Mouse (Mus musculus) heart, adult 2 months (tissue): ENCODE measurements around the gene Cisd1. TPM values are rescaled to one million over a fixed set of nuclear protein-coding genes. Genes with fewer than 3 reads are reported as not detected.

Source experiments
- DNase-seq, 2 experiments: peaks; one replicate each; pipeline ENCODE4 v3.0.0; 2021
- H3K27ac ChIP-seq: fragments of 200-600 bp; 2 replicates; pipeline ENCODE4 v1.8.1; 2022
- H3K27me3 ChIP-seq: fragments of 200-500 bp; 2 replicates; pipeline ENCODE4 v1.6.1; 2012; ENCODE audit warnings: mild to moderate bottlenecking, low read length, inconsistent platforms, mixed read lengths; ENCODE audit not compliant: control insufficient read depth, insufficient read depth
- H3K36me3 ChIP-seq: fragments of 200-500 bp; 2 replicates; pipeline ENCODE4 v1.6.1; 2012; ENCODE audit warnings: low read length, inconsistent platforms; ENCODE audit not compliant: control insufficient read depth, insufficient read depth
- H3K4me1 ChIP-seq: fragments of 200-500 bp; 2 replicates; pipeline ENCODE4 v1.6.1; 2011; ENCODE audit warnings: low read length; ENCODE audit not compliant: control insufficient read depth, insufficient read depth
- H3K4me3 ChIP-seq: fragments of 200-600 bp; 2 replicates; pipeline ENCODE4 v1.8.1; 2022
- H3K79me2 ChIP-seq: fragments of 200-500 bp; replicated peaks from 2 replicates; pipeline ENCODE4 v1.6.1; 2012; ENCODE audit warnings: mild to moderate bottlenecking, inconsistent platforms, low read length, moderate library complexity, mixed read lengths; ENCODE audit not compliant: control insufficient read depth, insufficient read depth
- H3K9ac ChIP-seq: fragments of 200-500 bp; 2 replicates; pipeline ENCODE4 v1.6.1; 2012; ENCODE audit warnings: low read depth, mild to moderate bottlenecking, control low read depth, inconsistent platforms, low read length, mixed read lengths
- CTCF ChIP-seq: fragments of 200-600 bp; IDR thresholded peaks from 2 replicates; pipeline ENCODE4 v1.8.1; 2022; ENCODE audit warnings: antibody characterized with exemption, mild to moderate bottlenecking, moderate library complexity
- EP300 ChIP-seq: fragments of 200-500 bp; IDR thresholded peaks from 2 replicates; pipeline ENCODE4 v1.6.1; 2011; ENCODE audit warnings: low read depth, low read length, control low read depth; ENCODE audit not compliant: insufficient read depth
- POLR2A ChIP-seq: fragments of 200-500 bp; IDR thresholded peaks from 2 replicates; pipeline ENCODE4 v1.6.1; 2011; ENCODE audit warnings: mild to moderate bottlenecking, low read depth, low read length, control low read depth; ENCODE audit not compliant: insufficient read depth
- WGBS: fragments of 180-500 bp; shearing (Covaris S2); methylation state at CpG from one replicate; pipeline ENCODE4 v1.1.7; 2018; 5-methylcytosine and 5-hydroxymethylcytosine counted together
- intact Hi-C: fragments of 180-260 bp; cut with DNase I; formaldehyde crosslinking; loops from one replicate; pipeline ENCODE4 v1.15.1; 2025
- polyA plus RNA-seq: library from polyadenylated mRNA; depleted of rRNA; stranded (reverse); fragments of >200 nt; gene quantifications from 2 replicates; pipeline ENCODE4 v1.2.3, GENCODE M21; 2012
- total RNA-seq, 2 experiments: library from RNA; stranded (reverse); gene quantifications; 2 replicates each; pipeline ENCODE4 v1.2.3; 2021

The Cisd1 gene
- total and polyA plus RNA-seq, 3 experiments, result 203 to 338 (median 295) TPM

DNA sequence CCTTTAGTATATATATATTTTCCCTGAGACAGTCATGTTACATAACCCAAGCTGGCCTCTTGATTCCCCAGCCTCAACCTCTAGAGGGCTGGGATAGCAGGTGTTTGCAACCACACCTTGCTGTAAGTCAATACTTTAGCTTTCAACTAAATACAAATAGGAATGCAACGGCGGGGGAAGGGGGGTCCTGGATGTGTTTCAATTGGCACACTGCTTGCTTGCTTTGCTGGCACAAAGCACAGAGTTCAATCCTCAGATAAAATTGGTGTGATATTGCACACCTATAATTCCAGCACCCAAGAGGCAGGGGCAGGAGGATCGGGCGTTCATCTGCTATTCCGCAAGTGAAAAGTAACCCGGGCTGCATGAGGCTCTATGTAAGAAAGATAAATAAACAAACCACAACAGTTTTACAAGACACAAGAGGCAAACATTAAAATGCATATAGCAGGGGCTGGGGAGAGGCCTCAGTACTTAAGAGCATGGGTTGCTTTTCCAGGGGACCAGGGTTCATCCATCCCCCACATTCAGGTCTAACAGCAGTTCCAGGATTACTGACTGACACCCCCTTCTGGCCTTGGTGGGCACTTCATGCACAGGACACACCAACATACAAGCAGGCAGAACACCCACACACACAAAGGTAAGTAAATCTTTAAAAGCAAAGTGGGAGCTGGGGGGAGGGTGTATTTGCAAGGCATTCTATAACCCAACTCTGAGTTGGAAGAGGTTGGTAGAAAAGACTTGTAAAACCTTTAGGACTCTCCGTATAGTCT is 2.5 kb downstream of the Cisd1 start:
- intact Hi-C loops, result no loop called here
- TF ChIP-seq EP300 (no peak), CTCF (peak; percentile 41), POLR2A (no peak)
- no peaks in the 10 kb centered on the region for H3K27me3 ChIP-seq
- peaks cover 3% of the 10 kb centered on the region for H3K4me1 ChIP-seq
- no peak overlapping the region for H3K4me3 ChIP-seq
- H3K9ac ChIP-seq, result no peak overlapping the region
- 0 out of 2 replicates have a peak, but pooled peaks cover 1% of the 10 kb centered on the region for H3K79me2 ChIP-seq
- no peak for DNase-seq
- WGBS, result 84% methylated on average over 7 of the region's 7 CpGs
- H3K36me3 ChIP-seq, result no peaks in the 10 kb centered on the region
- no peak overlapping the region for H3K27ac ChIP-seq

DNA sequence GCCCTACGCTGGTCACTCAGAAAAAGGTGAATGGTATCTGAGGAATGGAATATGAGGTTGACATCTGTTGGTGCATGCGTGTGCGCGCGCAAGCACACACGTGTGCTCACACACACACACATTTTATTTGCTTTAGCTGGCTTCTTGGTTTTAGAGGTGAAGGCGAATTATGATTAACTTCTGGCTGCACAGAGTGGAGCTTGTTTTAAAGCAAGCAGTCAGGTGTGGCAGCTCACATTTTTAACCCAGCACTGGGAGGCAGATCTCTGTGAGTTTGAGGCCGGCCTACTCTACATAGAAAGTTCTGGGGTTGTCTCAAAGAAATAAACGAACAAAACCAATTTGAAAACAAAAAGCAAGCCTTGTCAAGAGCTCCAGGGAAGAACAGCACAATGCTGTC is 3.5 kb downstream of the Cisd1 start:
- H3K79me2 ChIP-seq, result peaks cover 1% of the 10 kb centered on the region; the same call in 1 of the 2 replicates
- 96% methylated on average over 9 of the region's 9 CpGs for WGBS
- H3K4me3 ChIP-seq, result no peak overlapping the region
- no peaks in the 10 kb centered on the region for H3K36me3 ChIP-seq
- TF ChIP-seq CTCF, result no peak
- TF ChIP-seq EP300, result no peak
- TF ChIP-seq POLR2A, result no peak
- H3K4me1 ChIP-seq, result peaks cover 3% of the 10 kb centered on the region
- H3K27ac ChIP-seq, result no peak overlapping the region
- intact Hi-C loops, result no loop called here
- no peaks in the 10 kb centered on the region for H3K27me3 ChIP-seq
- no peak for DNase-seq
- no peak overlapping the region for H3K9ac ChIP-seq

DNA sequence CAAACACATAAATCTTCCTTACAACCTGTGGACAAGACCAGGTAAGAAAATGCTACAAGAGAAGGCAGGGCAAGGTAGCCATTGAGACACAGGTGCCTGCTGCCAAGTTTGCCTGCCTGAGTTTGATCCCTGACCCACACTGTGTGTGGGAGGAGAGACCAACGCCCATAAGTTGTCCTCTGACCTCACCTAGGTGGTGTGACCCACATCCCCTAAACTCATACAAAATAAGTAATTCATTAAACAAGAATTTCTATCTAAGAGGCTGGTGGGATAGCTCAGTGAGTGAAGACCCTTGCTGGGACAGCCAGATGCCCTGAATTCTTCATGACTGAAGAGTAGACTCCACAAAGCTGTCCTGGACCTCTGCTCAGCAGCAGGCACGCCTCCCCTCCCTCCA is 4.6 kb downstream of the Cisd1 start:
- DNase-seq, result no peak
- H3K4me1 ChIP-seq, result peaks cover 3% of the 10 kb centered on the region
- TF ChIP-seq CTCF (no peak), EP300 (no peak), POLR2A (no peak)
- H3K27ac ChIP-seq, result no peak overlapping the region
- no peak overlapping the region for H3K4me3 ChIP-seq
- no peak overlapping the region for H3K9ac ChIP-seq
- 75% methylated on average over 2 of the region's 2 CpGs for WGBS
- no peaks in the 10 kb centered on the region for H3K27me3 ChIP-seq
- intact Hi-C loops, result no loop called here
- H3K79me2 ChIP-seq, result peaks cover 1% of the 10 kb centered on the region; the same call in 1 of the 2 replicates
- H3K36me3 ChIP-seq, result no peaks in the 10 kb centered on the region

DNA sequence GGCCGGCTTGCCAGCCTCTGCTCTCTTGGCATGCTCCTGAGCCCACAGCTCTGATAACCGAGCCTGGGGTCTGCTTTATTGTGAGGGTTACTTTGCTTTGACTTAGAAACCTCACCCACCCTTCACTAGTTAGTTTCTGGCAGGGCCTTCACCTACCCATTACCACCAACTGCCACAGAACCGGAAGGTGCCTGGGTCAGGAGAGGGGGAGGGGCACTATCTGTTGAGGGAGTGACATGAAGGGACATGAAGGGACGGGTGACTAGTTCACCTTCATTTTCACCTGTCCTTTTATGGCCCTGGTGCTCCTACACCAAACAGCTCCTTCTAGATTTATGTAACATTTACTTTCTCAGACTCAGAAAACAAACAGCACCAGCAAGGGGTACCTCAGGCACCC is 5.3 kb downstream of the Cisd1 start:
- TF ChIP-seq EP300 (no peak), CTCF (no peak), POLR2A (no peak)
- no peak overlapping the region for H3K27ac ChIP-seq
- H3K36me3 ChIP-seq, result no peaks in the 10 kb centered on the region
- no peak overlapping the region for H3K4me3 ChIP-seq
- intact Hi-C loops, result no loop called here
- peaks cover 1% of the 10 kb centered on the region; the same call in 1 of the 2 replicates for H3K79me2 ChIP-seq
- peaks cover 1% of the 10 kb centered on the region for H3K4me1 ChIP-seq
- WGBS, result 55% methylated on average over 4 of the region's 4 CpGs
- no peak for DNase-seq
- H3K27me3 ChIP-seq, result no peaks in the 10 kb centered on the region
- no peak overlapping the region for H3K9ac ChIP-seq

DNA sequence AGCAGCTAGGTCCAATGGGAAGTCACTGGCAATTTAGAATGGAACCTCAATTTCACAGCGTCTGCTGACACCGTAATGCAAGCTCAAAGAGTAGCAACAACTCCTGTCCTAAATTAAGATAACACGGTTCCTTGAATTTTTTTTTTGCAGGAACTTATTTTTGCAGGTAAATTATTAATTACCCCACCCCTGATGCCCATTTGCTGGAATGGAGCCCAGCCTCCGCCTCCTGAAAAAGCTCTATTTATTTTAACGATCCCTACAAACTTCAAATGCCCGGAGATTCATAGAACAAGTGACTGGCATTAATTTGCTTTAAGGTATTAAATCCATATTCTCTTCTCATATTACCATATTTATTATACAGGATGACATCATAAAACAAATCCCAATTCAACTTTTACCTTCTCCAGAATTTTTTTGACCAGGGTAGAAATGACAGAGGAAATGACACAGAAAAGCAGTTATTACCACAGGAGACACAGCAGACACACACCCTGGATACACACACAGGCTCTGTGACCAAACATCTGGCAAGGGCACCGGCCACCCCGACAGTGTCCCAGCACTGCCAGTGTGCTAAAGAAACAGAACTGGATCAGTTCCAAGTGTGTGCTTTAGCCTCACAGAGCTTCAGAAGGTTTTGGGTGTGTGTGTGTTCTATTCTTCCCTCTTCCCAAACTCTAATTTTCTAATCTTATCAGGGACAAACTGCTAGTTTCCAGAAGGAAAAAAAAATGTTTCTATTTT is 6.4 kb downstream of the Cisd1 start:
- H3K9ac ChIP-seq, result no peak overlapping the region
- DNase-seq, result peak in 1 of 2 experiments; percentile 28
- TF ChIP-seq EP300 (no peak), CTCF (no peak), POLR2A (no peak)
- intact Hi-C loops, result no loop called here
- H3K79me2 ChIP-seq, result no peaks in the 10 kb centered on the region; the same call in 1 of the 2 replicates
- H3K27ac ChIP-seq, result peak overlapping the region; percentile 9; the same call in 1 of the 2 replicates
- 56% methylated on average over 8 of the region's 8 CpGs for WGBS
- no peaks in the 10 kb centered on the region for H3K27me3 ChIP-seq
- no peak overlapping the region for H3K4me3 ChIP-seq
- H3K36me3 ChIP-seq, result no peaks in the 10 kb centered on the region
- H3K4me1 ChIP-seq, result peaks cover 1% of the 10 kb centered on the region
